Mouse (Mus musculus): ENCODE results near the gene Ivd.

The Ivd gene

GRCm38 (mm10) chr2:118882840-118883679 is 21.3 kb downstream of the Ivd start:
- DNase-seq (ENCODE audit: low read depth, low spot score) = peak; percentile 74

- no peak for DNase-seq (ENCODE audit: low read depth, low spot score)
Observed at GRCm38 (mm10) chr2:118887440-118887839, 25.7 kb downstream of the Ivd start.

DNA sequence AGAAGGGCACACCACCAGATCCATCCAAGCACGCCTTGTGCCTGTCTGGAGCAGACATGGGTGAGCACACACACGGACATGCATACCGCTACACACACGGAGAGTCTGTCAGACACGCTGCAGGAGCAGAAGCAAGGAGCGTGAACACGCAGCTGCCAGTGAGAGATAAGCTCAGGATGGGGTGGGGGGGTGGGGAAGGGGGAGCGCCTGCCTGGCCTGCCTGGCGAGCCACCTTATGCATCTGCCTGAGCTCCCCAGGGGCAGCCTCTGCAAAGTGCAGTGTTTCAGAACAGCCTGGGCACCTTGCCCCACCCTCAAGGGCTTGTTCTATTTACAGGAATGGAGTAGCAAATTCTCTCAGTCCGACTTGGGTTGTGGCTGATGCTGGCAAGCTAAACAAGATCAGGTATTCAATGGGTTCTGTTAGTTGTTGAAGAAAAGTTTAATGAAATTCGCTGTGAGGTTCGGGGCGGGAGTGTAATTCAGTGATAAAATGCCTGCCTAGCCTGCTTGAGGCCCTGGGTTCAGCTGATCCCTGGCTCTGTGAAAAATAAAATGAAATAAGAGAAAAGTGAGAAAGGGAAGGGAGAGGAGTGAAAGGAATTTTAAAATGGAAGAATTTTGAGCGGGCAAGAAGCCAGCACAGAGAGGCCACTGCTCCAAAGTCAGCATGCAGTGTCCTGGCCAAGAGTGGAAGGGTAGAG is 26.2 kb downstream of the Ivd start:
- no peak for DNase-seq (ENCODE audit: low read depth, low spot score)

DNA sequence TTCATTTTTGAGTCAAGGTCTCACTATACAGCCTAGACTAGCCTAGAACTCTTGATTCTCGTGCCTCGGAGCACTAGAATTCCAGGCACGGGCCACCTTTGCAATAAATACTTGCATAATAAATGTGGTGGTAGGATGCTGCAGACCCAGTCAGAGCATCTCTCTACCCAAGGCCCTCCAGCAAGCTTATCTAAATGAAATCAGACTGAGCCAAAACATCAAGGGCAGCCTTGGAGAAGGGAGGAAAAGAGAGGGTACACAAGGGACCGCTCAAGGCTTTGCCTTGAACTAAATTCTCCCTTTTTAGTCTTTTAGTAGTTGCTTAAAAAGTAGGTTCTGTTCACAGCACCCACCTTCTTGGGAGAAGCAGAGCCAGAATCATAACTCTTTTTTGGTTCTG is 29.4 kb downstream of the Ivd start:
- no peak for DNase-seq (ENCODE audit: low read depth, low spot score)

GRCm38 (mm10) chr2:118895990-118896913 is 34.5 kb downstream of the Ivd start:
- peak; percentile 77 for DNase-seq (ENCODE audit: low read depth, low spot score)

- no peak for DNase-seq (ENCODE audit: low read depth, low spot score)
Observed at GRCm38 (mm10) chr2:118896914-118897291, 35.1 kb downstream of the Ivd start.

DNA sequence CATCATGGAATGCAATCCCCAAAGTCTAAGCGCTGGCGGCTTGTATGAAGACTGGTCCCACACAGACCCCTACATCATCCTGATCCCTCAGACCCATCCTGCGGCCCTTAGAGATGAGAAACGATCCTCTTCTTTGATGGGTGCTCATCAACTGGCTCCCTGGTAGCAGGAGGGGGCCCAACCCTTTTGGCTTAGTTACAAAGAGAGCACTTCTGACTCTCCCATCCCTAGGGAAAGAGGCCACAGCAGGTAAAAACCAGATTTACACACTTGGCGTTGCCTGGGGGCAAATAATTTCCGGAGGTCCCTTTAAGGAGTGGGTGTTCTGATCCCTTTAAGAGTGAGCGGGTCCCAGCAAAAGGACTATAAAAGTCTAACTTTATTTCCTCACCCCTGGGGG is 35.6 kb downstream of the Ivd start:
- DNase-seq (ENCODE audit: low read depth, low spot score) = no peak

DNA sequence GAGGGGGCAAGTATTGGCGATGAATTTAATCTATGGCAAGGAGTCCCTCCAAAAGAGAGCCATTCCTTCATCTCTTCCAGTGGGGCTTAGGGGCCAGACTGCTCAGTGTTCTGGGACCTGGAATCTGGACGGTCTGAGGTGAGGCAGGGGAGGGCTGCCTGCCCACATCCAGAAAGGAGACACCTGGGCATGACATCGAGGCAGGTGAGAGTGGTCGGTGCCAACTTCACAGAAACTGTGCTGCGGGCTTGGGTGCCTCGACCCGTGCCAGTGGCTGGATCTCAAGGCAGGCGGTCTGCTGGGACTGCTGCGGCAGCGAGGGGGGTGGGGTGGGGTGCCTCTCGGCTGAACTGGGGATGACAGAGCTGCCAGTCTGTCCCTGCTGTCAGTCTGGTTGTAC is 36.1 kb downstream of the Ivd start:
- no peak for DNase-seq (ENCODE audit: low read depth, low spot score)

DNA sequence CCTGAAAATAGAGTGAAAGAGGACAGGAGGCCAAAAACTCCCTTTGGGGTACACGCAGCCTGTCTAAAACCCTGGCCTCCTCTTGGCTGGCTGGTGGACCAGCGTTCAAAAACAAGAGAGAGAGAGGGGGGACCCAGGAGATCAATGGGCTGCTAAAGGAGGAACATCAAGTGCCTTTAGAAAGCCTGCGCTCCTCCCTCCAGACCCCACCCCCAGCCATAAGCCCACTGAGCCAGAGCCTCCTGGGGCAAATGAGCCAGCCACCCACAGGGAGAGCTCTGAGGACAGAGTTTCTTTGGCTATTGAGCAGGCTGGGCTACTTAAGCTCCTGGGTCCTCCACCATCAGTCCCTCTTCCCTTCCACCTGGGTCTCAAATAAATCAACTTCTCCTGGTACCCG is 37.0 kb downstream of the Ivd start:
- DNase-seq (ENCODE audit: low read depth, low spot score) = no peak

GRCm38 (mm10) chr2:118899306-118899705 is 37.6 kb downstream of the Ivd start:
- no peak for DNase-seq (ENCODE audit: low read depth, low spot score)

- DNase-seq (ENCODE audit: low read depth, low spot score) = peak; percentile 37
Observed at GRCm38 (mm10) chr2:118899981-118900825, 38.4 kb downstream of the Ivd start, which contains the start of gene Bahd1. Gene Bahd1, plus strand, starts transcription at chr2:118900377.

DNA sequence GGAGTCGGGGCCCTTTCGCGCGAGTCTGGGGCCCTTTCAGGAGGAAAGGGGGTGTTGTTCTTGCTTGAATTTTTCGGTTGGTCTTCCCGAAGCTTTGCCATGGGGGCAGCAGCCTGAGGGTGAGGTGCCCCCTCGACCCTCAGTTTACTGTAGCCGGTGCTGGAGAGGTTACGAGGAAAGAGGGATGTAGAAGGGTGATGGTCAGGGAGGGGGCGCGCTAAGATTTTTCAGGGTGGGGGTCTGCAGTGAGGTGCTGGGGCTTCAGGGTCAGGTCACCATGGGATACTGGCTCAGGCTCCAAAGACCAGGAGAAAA is 39.0 kb downstream of the Ivd start:
- DNase-seq (ENCODE audit: low read depth, low spot score) = no peak

- peak; percentile 93 for DNase-seq (ENCODE audit: low read depth, low spot score)
Observed at GRCm38 (mm10) chr2:118901175-118902031, 39.6 kb downstream of the Ivd start.

DNA sequence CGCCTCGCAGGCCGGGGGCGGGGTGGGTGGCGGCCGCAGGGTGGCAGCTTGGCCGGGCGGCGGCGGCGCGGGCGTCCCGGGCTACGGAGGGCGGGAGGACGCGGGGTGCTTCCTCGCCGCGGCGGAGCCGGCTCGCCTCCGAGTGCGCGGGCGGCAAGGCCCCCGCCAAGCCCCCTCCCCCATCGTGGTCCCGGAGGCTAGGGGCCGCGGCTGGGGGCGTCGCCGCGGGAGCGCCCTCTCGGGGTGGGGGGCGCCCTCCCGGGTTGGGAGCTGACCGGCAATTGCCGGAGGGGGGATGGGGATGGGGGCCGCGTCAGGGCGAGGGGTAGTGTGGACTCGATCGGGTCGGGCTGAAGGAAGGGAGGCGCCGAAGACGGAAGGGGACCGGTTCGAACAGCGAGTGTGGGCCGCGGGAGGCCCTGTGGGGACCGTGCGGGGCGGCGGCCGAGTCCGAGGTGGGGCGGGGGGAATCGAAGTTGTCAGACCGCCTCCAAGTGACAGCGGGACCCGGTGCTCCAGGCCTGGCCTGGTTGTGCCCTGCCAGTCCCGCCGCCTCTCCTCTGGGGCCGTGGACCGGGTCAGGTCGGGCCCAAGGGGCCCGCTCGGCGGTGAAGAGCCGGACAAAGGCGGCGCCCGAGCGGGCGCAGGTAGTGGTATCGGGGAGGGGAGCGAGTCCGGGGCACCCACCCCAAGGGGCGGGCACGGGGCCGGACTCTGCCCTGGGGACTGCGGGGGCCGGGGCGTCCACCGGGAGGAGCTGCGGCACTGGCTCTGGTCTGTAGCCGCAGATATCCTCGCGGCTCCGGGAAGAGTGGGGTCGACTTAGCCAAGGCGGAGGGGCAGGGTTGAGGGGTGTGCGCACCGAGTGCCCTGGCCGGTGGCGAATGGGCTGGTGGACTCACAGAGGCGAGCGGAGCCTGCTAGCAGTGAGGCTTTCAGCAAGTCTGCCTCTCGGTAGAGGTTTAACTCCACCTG is 40.6 kb downstream of the Ivd start:
- DNase-seq (ENCODE audit: low read depth, low spot score) = peak; percentile 57

DNA sequence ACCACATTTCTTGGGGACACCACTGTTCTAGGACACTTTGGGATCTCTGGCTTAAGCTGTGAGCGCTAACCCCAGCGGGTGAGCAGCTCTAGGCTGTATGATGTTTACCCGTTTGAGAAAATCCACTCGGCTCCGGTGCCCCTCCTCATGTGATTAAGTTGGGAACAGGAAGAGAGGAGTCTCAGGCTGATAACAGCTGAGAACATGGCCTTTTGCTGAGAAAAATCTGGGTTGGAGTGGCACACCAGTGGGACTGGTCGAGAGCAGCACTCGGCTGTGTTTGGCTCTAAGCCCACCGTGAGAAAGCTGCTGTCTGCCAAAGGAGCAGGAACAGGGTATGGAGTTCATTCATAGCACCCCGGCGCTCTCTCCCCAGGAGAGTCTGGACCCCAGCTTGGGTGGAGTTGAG is 41.6 kb downstream of the Ivd start:
- DNase-seq (ENCODE audit: low read depth, low spot score) = no peak

DNA sequence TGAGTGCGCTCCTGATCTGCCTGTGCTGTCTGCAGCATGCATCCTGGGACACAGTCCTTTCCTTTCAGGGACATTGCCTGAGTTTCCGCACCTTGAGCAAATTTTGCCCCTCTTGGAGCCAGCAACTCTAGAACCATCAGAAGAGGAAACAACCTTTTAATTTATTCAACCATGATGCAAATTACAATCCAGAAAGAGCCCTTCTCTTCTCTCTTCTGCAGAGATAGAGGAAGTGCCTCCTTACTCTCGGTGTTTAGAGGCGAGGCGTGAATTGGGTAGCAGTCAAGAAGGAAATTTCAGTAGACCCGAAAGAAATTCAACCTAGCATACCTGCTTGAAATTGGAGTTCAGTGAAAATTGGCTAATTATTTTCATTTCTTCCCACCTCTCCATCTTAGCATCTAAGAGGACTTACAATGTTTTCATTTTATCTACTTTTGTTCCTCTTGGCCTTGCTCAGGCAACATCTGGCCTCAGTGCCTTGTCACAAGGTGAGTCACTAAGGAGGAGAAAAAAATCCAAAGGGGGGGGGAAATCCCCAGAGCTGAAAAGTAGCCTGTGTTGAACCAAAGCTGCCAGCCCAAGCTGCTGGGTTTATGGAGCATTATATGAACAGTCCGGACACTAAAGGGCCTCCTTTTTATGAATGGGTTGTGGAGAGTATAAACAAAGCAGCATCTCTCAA is 43.8 kb downstream of the Ivd start:
- DNase-seq (ENCODE audit: low read depth, low spot score) = peak; percentile 34

DNA sequence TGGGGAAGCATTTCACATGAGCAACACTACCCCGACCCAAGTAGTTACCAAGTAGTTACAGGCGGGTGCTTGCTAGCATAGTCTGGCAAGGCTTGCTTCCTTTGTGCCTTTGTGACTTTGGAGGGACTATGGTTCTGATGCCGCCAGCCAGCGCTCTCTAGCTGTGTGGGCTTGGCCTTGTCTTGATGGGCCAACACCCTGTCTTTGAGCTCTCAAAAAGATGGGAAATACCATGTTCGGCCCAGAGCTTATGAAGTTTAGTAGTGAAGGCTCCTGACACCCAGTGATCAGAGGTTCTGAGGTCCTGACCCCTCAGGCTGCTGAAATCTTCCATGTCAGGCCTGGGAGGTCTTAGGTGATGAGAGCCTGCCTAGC is 44.4 kb downstream of the Ivd start:
- DNase-seq (ENCODE audit: low read depth, low spot score) = peak; percentile 26

GRCm38 (mm10) chr2:118907781-118908180 is 46.0 kb downstream of the Ivd start:
- DNase-seq (ENCODE audit: low read depth, low spot score) = no peak

Data from CD4-positive helper T cell, adult 2 months (primary cell).